Mouse (Mus musculus) heart, adult 2 months (tissue): ENCODE measurements around the gene Btn1a1. TPM values are rescaled to one million over a fixed set of nuclear protein-coding genes. Genes with fewer than 3 reads are reported as not detected.

Source experiments
- DNase-seq, 2 experiments: peaks; one replicate each; pipeline ENCODE4 v3.0.0; 2021
- H3K27ac ChIP-seq: fragments of 200-600 bp; 2 replicates; pipeline ENCODE4 v1.8.1; 2022
- H3K27me3 ChIP-seq: fragments of 200-500 bp; 2 replicates; pipeline ENCODE4 v1.6.1; 2012; ENCODE audit warnings: mild to moderate bottlenecking, low read length, inconsistent platforms, mixed read lengths; ENCODE audit not compliant: control insufficient read depth, insufficient read depth
- H3K36me3 ChIP-seq: fragments of 200-500 bp; 2 replicates; pipeline ENCODE4 v1.6.1; 2012; ENCODE audit warnings: low read length, inconsistent platforms; ENCODE audit not compliant: control insufficient read depth, insufficient read depth
- H3K4me1 ChIP-seq: fragments of 200-500 bp; 2 replicates; pipeline ENCODE4 v1.6.1; 2011; ENCODE audit warnings: low read length; ENCODE audit not compliant: control insufficient read depth, insufficient read depth
- H3K4me3 ChIP-seq: fragments of 200-600 bp; 2 replicates; pipeline ENCODE4 v1.8.1; 2022
- H3K79me2 ChIP-seq: fragments of 200-500 bp; replicated peaks from 2 replicates; pipeline ENCODE4 v1.6.1; 2012; ENCODE audit warnings: mild to moderate bottlenecking, inconsistent platforms, low read length, moderate library complexity, mixed read lengths; ENCODE audit not compliant: control insufficient read depth, insufficient read depth
- H3K9ac ChIP-seq: fragments of 200-500 bp; 2 replicates; pipeline ENCODE4 v1.6.1; 2012; ENCODE audit warnings: low read depth, mild to moderate bottlenecking, control low read depth, inconsistent platforms, low read length, mixed read lengths
- CTCF ChIP-seq: fragments of 200-600 bp; IDR thresholded peaks from 2 replicates; pipeline ENCODE4 v1.8.1; 2022; ENCODE audit warnings: antibody characterized with exemption, mild to moderate bottlenecking, moderate library complexity
- EP300 ChIP-seq: fragments of 200-500 bp; IDR thresholded peaks from 2 replicates; pipeline ENCODE4 v1.6.1; 2011; ENCODE audit warnings: low read depth, low read length, control low read depth; ENCODE audit not compliant: insufficient read depth
- POLR2A ChIP-seq: fragments of 200-500 bp; IDR thresholded peaks from 2 replicates; pipeline ENCODE4 v1.6.1; 2011; ENCODE audit warnings: mild to moderate bottlenecking, low read depth, low read length, control low read depth; ENCODE audit not compliant: insufficient read depth
- WGBS: fragments of 180-500 bp; shearing (Covaris S2); methylation state at CpG from one replicate; pipeline ENCODE4 v1.1.7; 2018; 5-methylcytosine and 5-hydroxymethylcytosine counted together
- intact Hi-C: fragments of 180-260 bp; cut with DNase I; formaldehyde crosslinking; loops from one replicate; pipeline ENCODE4 v1.15.1; 2025
- polyA plus RNA-seq: library from polyadenylated mRNA; depleted of rRNA; stranded (reverse); fragments of >200 nt; gene quantifications from 2 replicates; pipeline ENCODE4 v1.2.3, GENCODE M21; 2012
- total RNA-seq, 2 experiments: library from RNA; stranded (reverse); gene quantifications; 2 replicates each; pipeline ENCODE4 v1.2.3; 2021

Gene Btn1a1
- total and polyA plus RNA-seq, 3 experiments = not detected

- Histone ChIP-seq H3K27ac (no peak overlapping the region), H3K79me2 (no peaks in the 10 kb centered on the region), H3K9ac (no peak overlapping the region), H3K27me3 (no peaks in the 10 kb centered on the region), H3K4me3 (no peak overlapping the region), H3K36me3 (no peaks in the 10 kb centered on the region), H3K4me1 (no peaks in the 10 kb centered on the region; the same call in none of the 2 replicates)
- WGBS = 76% methylated on average over 10 of the region's 10 CpGs
- intact Hi-C loops = loop anchor here (5.0 to 10.0 kb wide), 3 partner anchors 1418 to 1585 kb away; partner anchors contain the start of gene Zfp184
- DNase-seq = no peak
- no peak for TF ChIP-seq EP300
- TF ChIP-seq CTCF = no peak
- no peak for TF ChIP-seq POLR2A
Observed at GRCm38 (mm10) chr13:23439901-23440300, 25.8 kb downstream of the Btn1a1 start.

GRCm38 (mm10) chr13:23438521-23438920 is 27.2 kb downstream of the Btn1a1 start:
- Histone ChIP-seq H3K9ac (no peak overlapping the region; the same call in 1 of the 2 replicates), H3K4me3 (peak overlapping the region; percentile 61), H3K36me3 (no peaks in the 10 kb centered on the region), H3K79me2 (no peaks in the 10 kb centered on the region), H3K27ac (peak overlapping the region; percentile 26; the same call in 1 of the 2 replicates), H3K27me3 (no peaks in the 10 kb centered on the region), H3K4me1 (no peaks in the 10 kb centered on the region; the same call in 1 of the 2 replicates)
- TF ChIP-seq EP300 = no peak
- no peak for TF ChIP-seq POLR2A
- no peak for TF ChIP-seq CTCF
- WGBS = 2% methylated on average over 7 of the region's 7 CpGs
- peak in 1 of 2 experiments; percentile 43 for DNase-seq
- intact Hi-C loops = loop anchor here (5.0 to 10.0 kb wide), 2 partner anchors 1416 to 1494 kb away; partner anchors contain the start of gene Zfp184

GRCm38 (mm10) chr13:23437908-23438307 is 27.8 kb downstream of the Btn1a1 start:
- WGBS = 0% methylated on average over 17 of the region's 17 CpGs
- no peak overlapping the region; the same call in 1 of the 2 replicates for H3K9ac ChIP-seq
- H3K4me1 ChIP-seq = no peaks in the 10 kb centered on the region; the same call in 1 of the 2 replicates
- intact Hi-C loops = loop anchor here (5.0 to 10.0 kb wide), 2 partner anchors 1416 to 1493 kb away; partner anchors contain the start of gene Zfp184
- H3K4me3 ChIP-seq = peak overlapping the region; percentile 61
- no peaks in the 10 kb centered on the region for H3K36me3 ChIP-seq
- H3K27ac ChIP-seq = peak overlapping the region; percentile 60
- H3K27me3 ChIP-seq = no peaks in the 10 kb centered on the region
- no peaks in the 10 kb centered on the region for H3K79me2 ChIP-seq
- peak; percentile 87 to 90 for DNase-seq
- TF ChIP-seq CTCF (no peak), EP300 (peak; percentile 71; the same call in 1 of the 2 replicates), POLR2A (no peak)

GRCm38 (mm10) chr13:23436861-23437822 is 28.6 kb downstream of the Btn1a1 start:
- no peaks in the 10 kb centered on the region for H3K27me3 ChIP-seq
- peak overlapping the region; percentile 75 for H3K9ac ChIP-seq
- intact Hi-C loops = loop anchor here (5.0 to 10.0 kb wide), 2 partner anchors 1415 to 1492 kb away; partner anchors contain the start of gene Zfp184
- no peaks in the 10 kb centered on the region for H3K36me3 ChIP-seq
- WGBS = 2% methylated on average over 32 of the region's 32 CpGs
- no peaks in the 10 kb centered on the region; the same call in 1 of the 2 replicates for H3K4me1 ChIP-seq
- no peaks in the 10 kb centered on the region for H3K79me2 ChIP-seq
- peak; percentile 55 to 71 for DNase-seq
- peak overlapping the region; percentile 61 for H3K4me3 ChIP-seq
- no peak for TF ChIP-seq POLR2A
- peak overlapping the region; percentile 60 for H3K27ac ChIP-seq

GRCm38 (mm10) chr13:23436231-23436661 is 29.5 kb downstream of the Btn1a1 start:
- Histone ChIP-seq H3K27me3 (no peaks in the 10 kb centered on the region), H3K36me3 (no peaks in the 10 kb centered on the region), H3K4me1 (no peaks in the 10 kb centered on the region; the same call in 1 of the 2 replicates), H3K79me2 (no peaks in the 10 kb centered on the region), H3K4me3 (peak overlapping the region; percentile 31), H3K27ac (no peak overlapping the region), H3K9ac (no peak overlapping the region)
- intact Hi-C loops = loop anchor here (5.0 to 10.0 kb wide), 2 partner anchors 1414 to 1491 kb away; partner anchors contain the start of gene Zfp184
- TF ChIP-seq POLR2A (no peak), EP300 (peak; percentile 76; the same call in 1 of the 2 replicates)
- DNase-seq = peak; percentile 39 to 49
- 2% methylated on average over 11 of the region's 11 CpGs for WGBS
